Mouse (Mus musculus): ENCODE measurements around the gene Gprc5d. TPM values are rescaled to one million over a fixed set of nuclear protein-coding genes. Genes with fewer than 3 reads are reported as not detected.

Gprc5d gene
- 0.14 and 0.21 TPM in 2 replicates for polyA plus RNA-seq (2012; rRNA removed)

GRCm38 (mm10) chr6:135118183-135118582 is at the start of gene Gprc5d:
Gene Gprc5d (minus strand): TSS chr6:135118283.

GRCm38 (mm10) chr6:135065236-135065957 is 52.7 kb downstream of the Gprc5d start, which contains the start of gene Gprc5a:
Gene Gprc5a (plus strand): TSS chr6:135065651.

Other genes starting within 250 kb of the Gprc5d start
- gene Gpr19, start 219.7 kb downstream of the Gprc5d start, polyA plus RNA-seq (2012; rRNA removed): 4.2 and 4.3 TPM in 2 replicates
- gene Cdkn1b, start 197.9 kb downstream of the Gprc5d start, polyA plus RNA-seq (2012; rRNA removed): 11.4 and 15.1 TPM in 2 replicates
- 0.83 and 1.1 TPM in 2 replicates for gene Apold1, start 136.6 kb downstream of the Gprc5d start, polyA plus RNA-seq (2012; rRNA removed)
- gene Ddx47, start 106.7 kb downstream of the Gprc5d start, polyA plus RNA-seq (2012; rRNA removed): 49.0 and 50.8 TPM in 2 replicates
- 0.10 TPM in 2 replicates for gene Gprc5a, start 52.6 kb downstream of the Gprc5d start, polyA plus RNA-seq (2012; rRNA removed)
- 16.5 and 19.3 TPM in 2 replicates for gene Fam234b, start 79.7 kb upstream of the Gprc5d start, polyA plus RNA-seq (2012; rRNA removed)
- 184 and 208 TPM in 2 replicates for gene Hebp1, start 79.7 kb upstream of the Gprc5d start, polyA plus RNA-seq (2012; rRNA removed)
- gene Gsg1, start 136.1 kb upstream of the Gprc5d start, polyA plus RNA-seq (2012; rRNA removed): 0.09 and 0.13 TPM in 2 replicates
- not detected in 2 replicates for gene Pbp2, start 192.1 kb upstream of the Gprc5d start, polyA plus RNA-seq (2012; rRNA removed)
- 1.7 and 3.1 TPM in 2 replicates for gene Emp1, start 244.3 kb upstream of the Gprc5d start, polyA plus RNA-seq (2012; rRNA removed)

Measured in liver, embryonic 14 days (tissue).